Mouse (Mus musculus) macrophage (primary cell): ENCODE measurements around the gene Itgb1bp1. TPM values are rescaled to one million over a fixed set of nuclear protein-coding genes. Genes with fewer than 3 reads are reported as not detected.

Experiments used
- H3K27ac ChIP-seq: fragments of 350-480 bp; formaldehyde crosslinking; 2 replicates; pipeline ENCODE4 v1.9.0; 2021
- H3K36me3 ChIP-seq: fragments of 350-480 bp; formaldehyde crosslinking; 2 replicates; pipeline ENCODE4 v1.9.0; 2021; ENCODE audit errors: inconsistent target
- H3K4me3 ChIP-seq: fragments of 350-480 bp; formaldehyde crosslinking; 2 replicates; pipeline ENCODE4 v1.9.0; 2021; ENCODE audit errors: inconsistent target
- H3K79me2 ChIP-seq: fragments of 350-480 bp; formaldehyde crosslinking; 2 replicates; pipeline ENCODE4 v1.9.0; 2021; ENCODE audit errors: inconsistent target
- WGBS: methylation state at CpG from one replicate; pipeline ENCODE4 v1.1.7; 2026; ENCODE audit warnings: inconsistent platforms; ENCODE audit not compliant: missing documents; 5-methylcytosine and 5-hydroxymethylcytosine counted together
- polyA plus RNA-seq: library from polyadenylated mRNA; stranded (reverse); fragments of 250-400 nt; gene quantifications from 3 replicates; pipeline ENCODE4 v1.2.4, GENCODE M21; 2018; ENCODE audit warnings: inconsistent platforms

Gene Itgb1bp1
- polyA plus RNA-seq, 1 experiment from 2014 or later = 38.6 TPM

DNA sequence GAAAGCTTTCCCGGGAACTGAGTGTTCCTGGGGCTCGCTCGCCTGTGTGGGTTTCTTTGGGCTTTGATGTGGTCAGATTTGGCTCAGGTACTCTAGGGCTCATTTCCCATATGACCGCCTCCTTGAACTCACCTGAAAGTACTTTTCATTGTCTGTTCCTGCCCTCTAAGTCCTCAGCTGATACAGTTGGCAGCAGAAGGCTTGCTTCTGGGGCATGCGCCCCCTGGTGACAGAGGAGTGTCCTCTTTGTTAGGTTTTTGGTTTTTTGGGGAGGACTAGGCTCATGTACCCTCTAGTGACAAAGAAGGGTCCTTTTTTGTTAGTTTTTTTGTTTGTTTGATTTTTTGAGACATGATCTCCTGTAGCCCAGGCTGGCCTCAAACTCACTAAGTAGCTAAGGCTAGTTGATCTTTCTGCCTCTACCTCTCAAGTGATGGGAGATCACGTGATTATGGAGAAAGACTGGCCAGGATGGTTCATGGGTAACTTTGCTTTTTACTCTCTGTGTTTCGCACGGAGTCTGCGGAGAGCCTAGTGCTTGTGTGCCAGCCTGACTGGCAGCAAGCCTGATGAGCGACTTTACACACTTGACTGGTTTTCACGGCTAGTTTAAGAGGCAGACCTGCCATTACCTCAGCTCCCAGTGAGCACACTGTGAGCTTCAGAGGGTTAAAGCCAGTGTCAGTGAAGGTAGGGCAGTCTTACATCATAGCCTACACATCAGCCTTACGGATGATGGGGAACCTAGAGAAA is 32.2 kb upstream of the Itgb1bp1 start:
- Histone ChIP-seq H3K79me2 (no peaks in the 10 kb centered on the region), H3K36me3 (peaks cover 44% of the 10 kb centered on the region; the same call in 1 of the 2 replicates), H3K27ac (no peak overlapping the region), H3K4me3 (no peak overlapping the region)
- 86% methylated on average over 12 of the region's 12 CpGs for WGBS

DNA sequence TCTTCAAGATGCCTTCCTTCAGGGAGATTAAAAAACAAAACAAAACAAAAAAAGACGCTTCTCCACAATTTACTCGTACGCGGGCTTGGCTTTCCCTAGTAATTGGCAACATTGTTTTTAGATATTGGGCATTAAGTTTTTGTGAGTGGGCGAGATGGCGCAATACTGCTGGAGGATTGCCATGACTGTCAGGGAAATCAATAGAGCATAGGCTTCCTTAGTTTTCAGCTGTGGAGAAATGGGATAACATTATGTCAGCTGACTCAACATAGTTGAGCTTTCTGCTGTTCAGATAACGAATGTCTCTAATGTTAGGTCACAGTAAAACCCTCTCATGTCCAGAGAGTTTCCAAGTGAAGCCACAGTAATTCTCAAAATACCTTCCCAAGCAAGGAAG is 30.8 kb upstream of the Itgb1bp1 start:
- 55% methylated on average over 7 of the region's 7 CpGs for WGBS
- peak overlapping the region; percentile 41 for H3K4me3 ChIP-seq
- no peak overlapping the region for H3K27ac ChIP-seq
- no peaks in the 10 kb centered on the region for H3K79me2 ChIP-seq
- peaks cover 48% of the 10 kb centered on the region; the same call in 1 of the 2 replicates for H3K36me3 ChIP-seq

DNA sequence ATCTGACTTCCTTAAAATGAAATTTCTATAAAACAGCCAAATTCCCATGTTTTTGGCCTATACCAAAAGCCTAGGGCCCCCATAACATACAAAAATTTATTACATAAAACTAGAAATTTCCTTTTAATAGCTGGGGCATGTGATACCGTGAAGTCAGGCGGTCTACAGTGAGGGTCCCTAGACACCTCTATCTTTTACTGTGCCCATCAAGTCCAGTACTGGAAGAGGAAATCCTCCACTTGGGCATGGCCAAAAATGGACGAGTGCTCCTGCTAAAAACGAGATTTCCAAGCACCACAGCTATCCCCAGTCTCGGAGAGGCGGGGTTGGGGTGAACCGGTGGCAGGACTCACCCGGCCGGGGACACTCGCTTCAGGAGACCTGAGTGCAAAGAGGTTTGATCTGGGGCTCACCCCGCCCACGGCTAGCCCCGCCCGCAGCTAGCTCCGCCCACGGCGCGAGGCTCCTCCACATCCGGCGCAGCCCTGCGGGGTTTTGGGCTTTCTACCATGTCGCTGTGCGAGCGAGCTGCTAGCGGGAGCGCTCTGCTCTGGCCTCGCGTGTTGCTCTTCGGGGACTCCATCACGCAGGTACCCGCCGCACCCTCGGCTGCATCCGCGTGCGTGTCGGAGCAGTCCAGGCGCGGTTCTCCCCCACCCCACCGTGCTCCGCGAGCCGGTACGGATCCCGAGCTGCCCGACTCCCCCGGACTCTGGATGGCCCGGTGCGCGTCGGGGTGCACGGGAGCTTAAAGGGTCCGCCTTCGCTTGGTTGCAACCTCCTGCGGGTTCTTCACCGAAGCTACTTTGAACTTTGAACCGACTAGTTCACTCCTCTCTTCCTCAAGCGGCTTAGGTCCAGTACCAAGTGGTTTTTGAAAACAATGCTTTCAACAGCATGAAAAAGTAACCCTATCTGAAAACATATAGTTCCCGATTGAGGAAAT is 30.1 kb upstream of the Itgb1bp1 start, which contains the start of gene Iah1:
Gene Iah1 (plus strand): TSS at position 467 of the 946 bp plus-strand sequence.
- Histone ChIP-seq H3K36me3 (peaks cover 50% of the 10 kb centered on the region; the same call in 1 of the 2 replicates), H3K79me2 (no peaks in the 10 kb centered on the region), H3K4me3 (peak within 1 kb of the TSS; percentile 41), H3K27ac (no peak within 1 kb of the TSS)
- 3% methylated on average over 49 of the region's 59 CpGs for WGBS

DNA sequence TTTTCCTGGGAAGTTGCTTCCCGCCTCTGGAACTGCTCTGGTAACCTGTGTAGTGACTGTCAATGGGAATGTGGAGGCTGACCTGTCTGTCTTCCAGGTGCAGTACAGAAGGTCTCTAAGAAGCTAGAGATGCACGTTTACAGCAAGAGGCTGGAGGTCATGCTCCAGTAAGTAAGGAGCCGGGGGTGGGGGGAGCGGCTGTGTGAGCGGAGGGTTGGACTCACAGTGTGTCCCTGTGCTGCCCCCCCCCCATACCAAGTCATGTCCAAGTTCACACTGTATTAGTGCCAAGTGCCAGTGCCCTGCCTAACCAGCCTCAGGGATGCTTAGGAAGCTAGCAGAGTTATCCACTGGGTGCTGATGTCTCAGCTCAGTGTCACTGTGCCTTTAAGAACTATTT is 26.1 kb upstream of the Itgb1bp1 start:
- H3K27ac ChIP-seq = no peak overlapping the region
- WGBS = 89% methylated on average over 5 of the region's 5 CpGs
- H3K79me2 ChIP-seq = no peaks in the 10 kb centered on the region
- no peak overlapping the region for H3K4me3 ChIP-seq
- peaks cover 73% of the 10 kb centered on the region for H3K36me3 ChIP-seq

DNA sequence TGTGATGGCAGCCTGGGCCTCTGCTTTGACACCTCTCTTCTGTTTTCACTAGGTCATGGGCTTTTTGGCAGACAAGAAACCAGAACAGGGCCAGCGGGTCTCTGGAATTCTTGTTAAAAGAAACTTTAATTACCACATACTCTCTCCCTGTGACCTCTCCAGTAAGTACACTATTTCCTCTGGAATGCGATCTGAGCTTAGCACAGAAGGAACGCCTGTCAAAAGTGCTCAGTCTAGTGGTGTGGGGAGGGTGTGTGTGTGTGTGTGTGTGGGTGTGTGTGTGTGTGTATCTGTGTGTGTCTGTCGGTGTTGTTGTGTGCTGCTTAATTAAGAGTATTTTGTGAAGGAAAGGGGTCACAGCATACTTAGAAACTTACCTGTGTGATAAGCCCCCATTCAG is 20.6 kb upstream of the Itgb1bp1 start:
- peaks cover 97% of the 10 kb centered on the region for H3K36me3 ChIP-seq
- 91% methylated on average over 4 of the region's 4 CpGs for WGBS
- no peaks in the 10 kb centered on the region for H3K79me2 ChIP-seq
- no peak overlapping the region for H3K27ac ChIP-seq
- no peak overlapping the region for H3K4me3 ChIP-seq

DNA sequence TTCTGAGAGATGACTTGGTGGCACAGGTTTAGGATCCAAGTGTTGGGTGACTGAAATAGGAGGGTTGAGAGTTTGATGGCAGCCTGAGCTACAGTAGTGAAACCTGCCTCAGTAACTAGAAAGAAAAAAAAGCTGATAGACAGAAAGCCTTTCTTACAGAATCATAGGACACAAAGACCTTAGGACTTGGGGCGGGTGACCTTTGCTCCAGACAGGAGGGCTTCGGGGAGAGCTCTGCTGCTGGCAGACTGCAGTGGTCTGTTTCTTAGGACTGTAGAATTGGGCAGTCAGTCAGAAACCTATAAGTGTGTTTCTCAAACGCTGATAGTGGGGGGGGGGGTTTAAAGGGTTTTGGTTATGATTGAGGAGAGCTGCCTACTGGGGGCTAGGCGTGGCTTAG is 19.7 kb upstream of the Itgb1bp1 start:
- Histone ChIP-seq H3K79me2 (no peaks in the 10 kb centered on the region), H3K4me3 (no peak overlapping the region), H3K27ac (no peak overlapping the region), H3K36me3 (peaks cover 95% of the 10 kb centered on the region)
- 93% methylated on average over 4 of the region's 4 CpGs for WGBS

DNA sequence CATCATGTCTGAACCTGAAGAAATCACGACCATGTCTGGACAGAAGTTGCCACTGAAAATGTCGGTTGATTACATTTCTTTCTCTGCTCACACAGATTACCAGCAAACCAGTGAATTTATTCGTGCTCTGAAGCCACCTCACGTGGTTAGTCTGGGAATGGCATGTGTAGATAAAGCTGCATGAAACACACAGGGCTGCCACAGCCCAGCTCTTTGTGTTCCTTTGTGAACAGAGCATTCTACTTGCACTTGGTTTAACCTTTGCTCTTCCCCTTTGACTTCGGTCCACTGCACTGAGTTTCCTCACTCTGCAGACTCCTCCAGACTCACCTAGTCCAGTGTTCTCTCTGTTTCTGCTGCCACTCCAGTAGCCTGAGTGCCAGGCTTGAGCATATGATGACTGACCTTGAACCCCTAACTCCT is 16.3 kb upstream of the Itgb1bp1 start:
- WGBS = 88% methylated on average over 5 of the region's 5 CpGs
- H3K79me2 ChIP-seq = no peaks in the 10 kb centered on the region
- no peak overlapping the region for H3K4me3 ChIP-seq
- H3K27ac ChIP-seq = no peak overlapping the region
- H3K36me3 ChIP-seq = peaks cover 89% of the 10 kb centered on the region

DNA sequence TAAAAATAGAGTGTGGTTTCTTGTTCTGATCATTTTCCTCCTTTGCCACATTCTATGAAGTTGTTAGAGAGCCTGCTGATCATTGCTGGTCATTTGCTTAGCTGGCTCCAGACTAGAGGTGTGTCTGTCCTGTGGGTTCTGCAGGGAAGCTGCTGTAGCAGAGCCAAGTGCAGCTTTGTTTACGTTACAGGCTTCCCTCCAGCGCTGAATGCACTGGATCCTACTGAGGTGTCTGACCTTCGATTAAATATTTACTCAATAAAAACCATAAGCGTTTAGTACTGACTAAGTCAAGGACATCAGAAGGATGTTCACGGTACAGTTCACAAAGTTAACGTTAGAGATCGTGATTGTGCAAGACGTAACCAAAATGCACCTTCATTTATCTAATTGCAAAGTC is 15.8 kb upstream of the Itgb1bp1 start:
- H3K4me3 ChIP-seq = no peak overlapping the region
- H3K27ac ChIP-seq = no peak overlapping the region
- peaks cover 89% of the 10 kb centered on the region for H3K36me3 ChIP-seq
- no peaks in the 10 kb centered on the region for H3K79me2 ChIP-seq
- 94% methylated on average over 8 of the region's 8 CpGs for WGBS

DNA sequence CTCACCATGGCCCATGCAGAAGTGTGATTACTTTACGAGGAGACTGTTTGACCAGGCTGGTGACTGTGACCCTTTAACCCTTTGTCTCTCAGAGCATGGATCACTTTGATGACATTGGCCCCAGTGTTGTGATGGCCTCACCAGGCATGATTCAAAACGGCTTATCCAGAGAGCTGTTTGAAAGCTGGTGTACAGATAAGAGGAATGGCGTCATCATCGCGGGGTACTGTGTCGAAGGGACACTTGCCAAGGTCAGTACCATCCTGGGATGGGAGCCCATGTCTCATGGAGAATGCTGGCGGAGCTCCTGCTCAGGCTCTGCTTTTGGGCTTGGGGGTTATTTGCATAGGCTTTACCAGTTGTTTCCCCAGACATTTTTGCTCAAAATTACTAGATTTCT is 15.2 kb upstream of the Itgb1bp1 start:
- no peak overlapping the region for H3K4me3 ChIP-seq
- WGBS = 92% methylated on average over 7 of the region's 7 CpGs
- H3K36me3 ChIP-seq = peaks cover 89% of the 10 kb centered on the region
- H3K27ac ChIP-seq = no peak overlapping the region
- no peaks in the 10 kb centered on the region for H3K79me2 ChIP-seq

DNA sequence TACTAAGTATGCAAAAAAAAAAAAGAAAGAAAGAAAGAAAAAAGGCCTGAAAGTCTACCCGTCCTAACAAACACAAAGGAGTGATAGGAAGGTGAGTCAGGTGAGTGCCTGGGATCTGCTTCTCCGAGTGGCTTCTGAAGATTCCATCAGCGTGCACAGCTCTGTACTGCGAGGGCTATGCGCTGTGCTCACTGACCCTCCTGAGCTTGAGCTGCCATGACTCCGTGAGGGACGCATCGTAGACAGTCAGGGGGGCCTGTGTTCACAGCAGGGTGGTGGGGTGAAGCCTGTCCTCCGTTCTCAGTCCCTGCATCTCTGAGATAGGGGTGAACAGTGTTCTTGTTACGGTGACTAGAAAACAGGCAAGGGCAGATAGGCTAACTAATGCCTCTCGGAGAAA is 12.8 kb upstream of the Itgb1bp1 start:
- Histone ChIP-seq H3K4me3 (no peak overlapping the region), H3K36me3 (peaks cover 90% of the 10 kb centered on the region), H3K79me2 (no peaks in the 10 kb centered on the region), H3K27ac (no peak overlapping the region)
- WGBS = 95% methylated on average over 11 of the region's 11 CpGs

DNA sequence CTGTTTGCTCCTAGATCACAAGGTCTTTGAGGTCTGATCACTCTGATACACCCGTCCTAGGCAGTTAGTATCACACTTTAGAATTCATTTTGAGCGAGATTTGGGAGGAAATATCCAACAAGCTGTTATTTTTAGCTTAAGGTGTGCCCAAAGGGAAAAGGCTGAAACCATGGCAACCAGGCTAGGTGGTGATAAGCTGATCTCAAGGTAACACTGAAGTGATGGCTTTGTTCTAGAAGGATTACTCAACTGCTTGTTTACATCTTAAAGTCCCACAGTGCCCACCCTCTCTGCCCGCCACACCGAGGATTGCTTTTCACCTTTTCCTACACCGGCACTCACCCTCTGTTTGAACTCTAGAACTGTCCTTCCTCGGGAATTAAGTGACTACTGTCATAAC is 3.6 kb upstream of the Itgb1bp1 start:
- Histone ChIP-seq H3K27ac (no peak overlapping the region), H3K36me3 (peaks cover 46% of the 10 kb centered on the region), H3K79me2 (peaks cover 49% of the 10 kb centered on the region), H3K4me3 (no peak overlapping the region)
- WGBS = 86% methylated on average over 6 of the region's 6 CpGs

DNA sequence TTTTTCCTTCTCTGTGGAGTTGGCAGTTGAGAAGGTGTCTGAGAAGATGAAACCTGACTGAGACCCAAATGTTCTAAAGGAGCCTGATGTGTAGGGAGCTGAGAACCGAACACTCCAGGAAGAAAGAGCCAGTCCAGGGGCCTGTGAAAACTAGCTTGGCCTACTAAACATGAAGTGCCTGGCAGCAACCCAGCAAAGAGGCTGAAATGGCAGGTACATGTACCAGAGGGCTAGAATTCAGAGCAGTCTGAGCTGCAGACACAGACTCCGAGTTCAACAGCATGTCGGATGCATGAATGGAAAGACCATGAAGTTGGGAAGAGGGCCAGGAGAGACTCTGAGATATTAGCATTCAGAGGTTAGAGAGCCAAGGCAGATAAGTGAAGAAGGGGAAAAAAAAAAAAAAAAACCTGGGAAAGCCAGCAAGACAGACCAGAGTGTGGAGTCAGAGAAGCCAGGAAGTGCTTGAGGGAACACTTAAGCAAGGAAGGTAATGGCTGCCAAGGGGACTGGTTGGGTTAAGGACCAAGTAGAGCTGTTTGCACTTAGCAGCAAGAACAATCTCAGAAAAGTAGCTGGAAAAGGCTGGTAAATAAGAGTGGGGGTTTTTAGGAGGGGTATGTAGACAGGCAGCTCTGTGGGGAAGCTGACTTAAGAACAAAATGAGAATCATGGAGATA is 2.8 kb upstream of the Itgb1bp1 start:
- peaks cover 38% of the 10 kb centered on the region for H3K36me3 ChIP-seq
- no peak overlapping the region for H3K27ac ChIP-seq
- H3K79me2 ChIP-seq = peaks cover 57% of the 10 kb centered on the region
- WGBS = 94% methylated on average over 3 of the region's 3 CpGs
- H3K4me3 ChIP-seq = no peak overlapping the region

DNA sequence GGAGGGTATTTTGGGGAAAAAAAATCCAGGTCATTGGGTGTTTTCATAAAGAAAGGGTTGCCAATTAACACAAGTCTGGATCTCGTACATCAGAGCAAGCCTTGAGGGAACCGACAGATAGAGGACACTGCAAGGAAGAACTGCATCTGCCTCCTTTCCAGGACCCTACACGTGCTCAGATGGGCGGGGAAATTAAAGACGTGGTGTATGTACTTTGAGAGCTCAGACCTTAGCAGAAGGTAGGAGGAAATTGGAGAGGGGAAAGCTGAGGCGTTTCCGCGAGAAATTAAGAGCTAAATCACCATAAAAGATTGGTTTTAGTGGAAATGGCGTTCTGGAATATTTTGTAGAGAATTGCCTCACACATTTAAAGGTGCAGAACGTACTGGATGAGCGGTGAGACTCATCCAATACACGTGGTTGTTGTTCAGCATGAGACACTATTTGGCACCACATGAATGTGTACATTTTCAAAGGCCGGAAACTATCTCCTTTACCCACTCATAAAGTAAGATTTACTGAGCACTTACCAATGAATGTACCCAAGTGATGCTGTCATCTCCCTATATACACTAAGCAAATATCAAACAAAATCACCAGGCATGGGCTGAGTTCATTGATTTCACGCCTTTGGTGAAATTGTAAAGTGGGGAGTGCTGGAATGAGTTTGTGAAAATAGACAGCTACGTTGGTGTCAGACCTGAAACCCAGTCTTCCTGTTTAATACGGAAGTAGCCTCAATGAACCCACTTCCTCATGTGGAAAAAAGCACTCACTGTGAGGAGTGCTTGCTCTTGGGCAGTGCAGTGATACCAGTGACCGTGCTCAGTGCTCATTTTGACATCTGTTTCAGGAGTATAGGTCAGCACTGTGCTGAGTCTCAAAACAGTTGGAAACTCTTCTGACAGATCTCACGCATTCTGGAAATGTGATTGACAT is 897 bp upstream of the Itgb1bp1 start:
- H3K4me3 ChIP-seq = peak overlapping the region; percentile 99
- H3K36me3 ChIP-seq = peaks cover 19% of the 10 kb centered on the region
- H3K79me2 ChIP-seq = peaks cover 76% of the 10 kb centered on the region
- H3K27ac ChIP-seq = peak overlapping the region; percentile 92
- WGBS = 10% methylated on average over 18 of the region's 18 CpGs
